Mouse (Mus musculus): ENCODE measurements at regions not wholly inside any gene's neighbourhood (a gene's known extent, or its start where the extent isn't known, plus 50 kb on each side); places are given as distances from the start of the nearest gene placed in this dataset.

- TF ChIP-seq HCFC1 (IDR thresholded peaks at IDR 0.05; ENCODE audit: low read depth, low read length) (no peak), CTCF (conservative IDR thresholded peaks at IDR 0.05 in 1 of 2, IDR thresholded peaks at IDR 0.05 in 1 of 2; ENCODE audit: low read depth in 2 of 2, low read length in 2 of 2) (no peak), POLR2A (IDR thresholded peaks at IDR 0.05; ENCODE audit: low read depth, low read length) (no peak), MAFK (IDR thresholded peaks at IDR 0.05; ENCODE audit: insufficient replicate concordance, low read length) (no peak), SMC3 (IDR thresholded peaks at IDR 0.05; ENCODE audit: low read depth, low read length) (no peak), CHD2 (IDR thresholded peaks at IDR 0.05; ENCODE audit: low read length) (no peak), ZKSCAN1 (IDR thresholded peaks at IDR 0.05; ENCODE audit: borderline replicate concordance, low read depth, low read length) (no peak), JUND (conservative IDR thresholded peaks at IDR 0.05; ENCODE audit: low read depth, low read length) (no peak), ETS1 (conservative IDR thresholded peaks at IDR 0.05; ENCODE audit: low read depth, low read length) (no peak), NELFE (IDR thresholded peaks at IDR 0.05; ENCODE audit: low read depth, low read length) (no peak), MXI1 (IDR thresholded peaks at IDR 0.05; ENCODE audit: low read depth, low read length) (no peak), NRF1 (IDR thresholded peaks at IDR 0.05; ENCODE audit: low read depth, low read length) (no peak), ELF1 (IDR thresholded peaks at IDR 0.05; ENCODE audit: low read depth, low read length) (no peak)
These were observed 259.0 kb upstream of the Zfp64 start for GRCm38 (mm10) chr2:169214396-169214795.

Data from CH12.LX (cell line).